Mouse (Mus musculus) forebrain, postnatal 0 days (tissue): ENCODE measurements around the gene Lzic. TPM values are rescaled to one million over a fixed set of nuclear protein-coding genes. Genes with fewer than 3 reads are reported as not detected.
"Not testable (repeated sequence)": the region's sequence is repeated elsewhere in the genome, so short reads cannot be mapped to it uniquely, and the experiment has no call there.

ENCODE experiments used
- ATAC-seq: fragments of 200-750 bp; cut with Nextera tagmentation; 2 replicates; pipeline ENCODE4 v1.8.0; 2017; ENCODE audit warnings: mild to moderate bottlenecking, moderate library complexity
- DNase-seq: peaks from one replicate; pipeline ENCODE4 v3.0.0-alpha.2; 2015
- H3K27ac ChIP-seq: fragments of 300-500 bp; sonication (generic); 2 replicates; pipeline ENCODE4 v1.5.1; 2014; ENCODE audit warnings: low read depth, mild to moderate bottlenecking, antibody characterized with exemption, low read length, moderate library complexity, mixed read lengths
- H3K27me3 ChIP-seq: fragments of 300-500 bp; sonication (generic); 2 replicates; pipeline ENCODE4 v1.6.1; 2014; ENCODE audit warnings: mild to moderate bottlenecking, low read length, mixed read lengths; ENCODE audit not compliant: insufficient read depth
- H3K36me3 ChIP-seq: fragments of 300-500 bp; sonication (generic); 2 replicates; pipeline ENCODE4 v1.6.1; 2014; ENCODE audit warnings: mild to moderate bottlenecking, moderate library complexity; ENCODE audit not compliant: insufficient read depth
- H3K4me1 ChIP-seq: fragments of 300-500 bp; sonication (generic); 2 replicates; pipeline ENCODE4 v1.6.1; 2014; ENCODE audit warnings: antibody characterized with exemption; ENCODE audit not compliant: insufficient read depth
- H3K4me2 ChIP-seq: fragments of 300-500 bp; sonication (generic); 2 replicates; pipeline ENCODE4 v1.6.1; 2014; ENCODE audit warnings: low read depth, mild to moderate bottlenecking, moderate library complexity
- H3K4me3 ChIP-seq: fragments of 300-500 bp; sonication (generic); 2 replicates; pipeline ENCODE4 v1.5.1; 2014; ENCODE audit warnings: low read depth, low read length, mixed read lengths
- H3K9ac ChIP-seq: fragments of 300-500 bp; sonication (generic); 2 replicates; pipeline ENCODE4 v1.6.1; 2014; ENCODE audit warnings: mild to moderate bottlenecking
- H3K9me3 ChIP-seq: fragments of 300-500 bp; sonication (generic); 2 replicates; pipeline ENCODE4 v1.6.1; 2016; ENCODE audit warnings: low read length
- CTCF ChIP-seq: sonication (generic); IDR thresholded peaks from 2 replicates; pipeline ENCODE4 v1.5.1; 2016; ENCODE audit warnings: antibody characterized with exemption, control low read depth, low read depth
- WGBS: fragments of 180-500 bp; shearing (Covaris S2); extraction: QIAGEN DNeasy Blood & Tissue Kit; methylation state at CpG from one replicate; pipeline ENCODE4 v1.1.7; 2014; 5-methylcytosine and 5-hydroxymethylcytosine counted together
- polyA plus RNA-seq: library from polyadenylated mRNA; unstranded; fragments of >200 nt; fragmentation: Nextera tagmentation; extraction: Ambion mirVana; gene quantifications from 2 replicates; pipeline ENCODE4 v1.2.1, GENCODE M21; 2015
- total RNA-seq: library from RNA; depleted of rRNA; stranded (reverse); fragments of >200 nt; gene quantifications from 2 replicates; pipeline ENCODE4 v1.2.3, GENCODE M21; 2014

The Lzic gene
- total and polyA plus RNA-seq, 2 experiments from 2014 or later = 38.9 to 62.5 TPM

- Histone ChIP-seq H3K4me2 (no peak overlapping the region), H3K4me3 (no peak overlapping the region), H3K27ac (no peak overlapping the region), H3K9ac (no peak overlapping the region), H3K9me3 (no peaks in the 10 kb centered on the region), H3K4me1 (no peaks in the 10 kb centered on the region), H3K36me3 (no peaks in the 10 kb centered on the region), H3K27me3 (no peaks in the 10 kb centered on the region)
- ATAC-seq (no peak; the same call in 1 of the 2 replicates), DNase-seq (no peak)
- WGBS = 59% methylated on average over 5 of the region's 5 CpGs
- no peak for TF ChIP-seq CTCF
Observed at GRCm38 (mm10) chr4:149458526-149458925, 26.5 kb upstream of the Lzic start.

GRCm38 (mm10) chr4:149459425-149459824 is 25.6 kb upstream of the Lzic start:
- WGBS = 94% methylated on average over 1 of the region's 1 CpGs
- H3K36me3 ChIP-seq = no peaks in the 10 kb centered on the region
- H3K9me3 ChIP-seq = no peaks in the 10 kb centered on the region
- no peak overlapping the region for H3K4me2 ChIP-seq
- no peak overlapping the region for H3K9ac ChIP-seq
- no peaks in the 10 kb centered on the region for H3K27me3 ChIP-seq
- H3K27ac ChIP-seq = no peak overlapping the region
- ATAC-seq (no peak), DNase-seq (no peak)
- H3K4me3 ChIP-seq = no peak overlapping the region
- H3K4me1 ChIP-seq = no peaks in the 10 kb centered on the region
- no peak for TF ChIP-seq CTCF

GRCm38 (mm10) chr4:149460475-149460874 is 24.6 kb upstream of the Lzic start:
- not testable (repeated sequence) for H3K27me3 ChIP-seq, ATAC-seq, H3K4me1 ChIP-seq, H3K4me3 ChIP-seq, DNase-seq, H3K4me2 ChIP-seq, H3K27ac ChIP-seq, H3K9me3 ChIP-seq, H3K36me3 ChIP-seq, H3K9ac ChIP-seq
- peak; percentile 22; the same call in 1 of the 2 replicates for TF ChIP-seq CTCF
- WGBS = 100% methylated on average over 2 of the region's 2 CpGs

GRCm38 (mm10) chr4:149461579-149462304 is 23.3 kb upstream of the Lzic start:
- H3K4me3 ChIP-seq = no peak overlapping the region
- no peak for DNase-seq

DNA sequence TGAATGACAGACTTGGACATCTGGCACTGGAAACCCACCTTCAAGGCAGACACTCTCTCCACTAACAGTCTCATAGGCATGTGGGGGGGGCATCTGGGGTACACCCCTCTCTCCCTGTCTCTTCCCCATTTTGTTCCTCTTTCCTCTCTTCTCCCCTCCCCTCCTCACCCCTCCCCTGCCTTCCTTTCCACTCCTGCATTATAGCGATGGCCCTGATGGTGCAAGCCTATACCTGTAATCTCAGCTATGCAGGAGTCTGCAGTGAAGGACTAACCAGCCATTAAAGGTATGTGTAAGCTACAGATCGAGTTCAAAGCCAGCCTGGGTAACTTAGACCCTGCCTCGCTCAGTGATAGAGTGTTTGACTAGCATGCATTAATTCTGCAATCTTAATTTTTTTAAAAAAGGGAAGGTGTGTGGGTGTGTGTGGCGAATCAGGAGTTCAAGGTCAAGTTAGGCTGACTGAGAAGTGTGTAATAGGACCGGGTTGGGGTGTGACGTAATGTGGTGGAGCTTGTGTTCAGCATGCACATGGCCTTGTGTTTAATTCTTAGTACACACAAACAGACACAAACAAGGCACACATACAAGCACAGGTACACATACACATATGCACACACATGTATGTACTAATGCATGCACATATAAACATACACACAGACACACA is 22.6 kb upstream of the Lzic start:
- Histone ChIP-seq H3K36me3 (no peaks in the 10 kb centered on the region), H3K4me2 (no peak overlapping the region), H3K4me1 (no peaks in the 10 kb centered on the region), H3K27ac (no peak overlapping the region), H3K27me3 (no peaks in the 10 kb centered on the region), H3K9ac (no peak overlapping the region), H3K9me3 (no peaks in the 10 kb centered on the region), H3K4me3 (no peak overlapping the region)
- no peak for TF ChIP-seq CTCF
- ATAC-seq (no peak), DNase-seq (no peak)
- WGBS = 91% methylated on average over 6 of the region's 6 CpGs

More at GRCm38 (mm10) chr4:149461579-149462304, 23.3 kb upstream of the Lzic start:
- ATAC-seq = no peak
- Histone ChIP-seq H3K27ac (no peak overlapping the region), H3K4me1 (no peaks in the 10 kb centered on the region), H3K4me2 (no peak overlapping the region), H3K27me3 (no peaks in the 10 kb centered on the region), H3K9me3 (no peaks in the 10 kb centered on the region), H3K9ac (no peak overlapping the region), H3K36me3 (no peaks in the 10 kb centered on the region)
- 60% methylated on average over 6 of the region's 7 CpGs for WGBS
- no peak for TF ChIP-seq CTCF

- H3K27me3 ChIP-seq = no peaks in the 10 kb centered on the region
- H3K4me2 ChIP-seq = no peak overlapping the region
- 84% methylated on average over 6 of the region's 6 CpGs for WGBS
- no peaks in the 10 kb centered on the region for H3K4me1 ChIP-seq
- no peak overlapping the region for H3K4me3 ChIP-seq
- no peak for TF ChIP-seq CTCF
- no peaks in the 10 kb centered on the region for H3K9me3 ChIP-seq
- ATAC-seq (no peak), DNase-seq (no peak)
- no peak overlapping the region for H3K27ac ChIP-seq
- no peak overlapping the region for H3K9ac ChIP-seq
- H3K36me3 ChIP-seq = no peaks in the 10 kb centered on the region
Observed at GRCm38 (mm10) chr4:149463435-149463950, 21.5 kb upstream of the Lzic start.

- Histone ChIP-seq H3K4me2 (no peak overlapping the region), H3K4me1 (no peaks in the 10 kb centered on the region), H3K27me3 (no peaks in the 10 kb centered on the region), H3K9me3 (no peaks in the 10 kb centered on the region), H3K36me3 (peaks cover 4% of the 10 kb centered on the region), H3K9ac (no peak overlapping the region), H3K4me3 (no peak overlapping the region), H3K27ac (no peak overlapping the region)
- DNase-seq (no peak), ATAC-seq (no peak)
- WGBS = 96% methylated on average over 3 of the region's 3 CpGs
- TF ChIP-seq CTCF = no peak
Observed at GRCm38 (mm10) chr4:149469557-149469956, 15.5 kb upstream of the Lzic start.
